Mouse (Mus musculus): ENCODE data around the gene Dtx1. TPM values are rescaled to one million over a fixed set of nuclear protein-coding genes. Genes with fewer than 3 reads are reported as not detected.

Gene Dtx1
- total RNA-seq, 1 experiment, result 13.6 TPM

DNA sequence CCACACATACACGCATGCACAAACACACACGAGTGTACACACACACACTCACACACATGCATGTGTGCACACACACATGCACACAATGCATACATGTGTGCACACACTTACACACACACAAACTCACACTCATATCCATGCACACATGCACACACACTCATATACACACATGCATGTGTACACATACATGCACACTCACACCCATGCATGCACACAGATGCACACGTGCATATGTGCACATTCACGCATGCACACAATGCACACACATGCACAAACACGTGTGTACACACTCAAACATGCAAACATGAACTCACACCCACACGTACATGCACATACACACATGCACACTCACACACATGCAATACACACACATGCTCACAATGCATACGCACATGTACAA is 71.6 kb downstream of the Dtx1 start:
- DNase-seq (ENCODE audit: low read depth, low spot score), result no peak
- Histone ChIP-seq H3K4me3 (ENCODE audit: insufficient read depth in 1 of 2, low read depth in 1 of 2, low read length in 2 of 2, poor library complexity in 1 of 2, severe bottlenecking in 1 of 2) (no peak overlapping the region), H3K36me3 (ENCODE audit: control insufficient read depth, insufficient read depth, low read length, poor library complexity, severe bottlenecking) (no peaks in the 10 kb centered on the region), H3K4me1 (ENCODE audit: control insufficient read depth in 2 of 2, insufficient read depth in 2 of 2, low read length in 2 of 2, poor library complexity in 1 of 2) (no peaks in the 10 kb centered on the region), H3K9me3 (ENCODE audit: control insufficient read depth, insufficient read depth, low read depth, low read length) (no peaks in the 10 kb centered on the region), H3K27ac (ENCODE audit: insufficient read depth, low read depth, low read length, poor library complexity, severe bottlenecking) (no peak overlapping the region), H3K9ac (ENCODE audit: insufficient read depth, low read depth, low read length, poor library complexity, severe bottlenecking) (no peak overlapping the region)
- TF ChIP-seq CHD2 (IDR thresholded peaks at IDR 0.05; ENCODE audit: low read depth, low read length) (no peak), ZC3H11A (IDR thresholded peaks at IDR 0.05; ENCODE audit: borderline replicate concordance, low read depth, low read length) (no peak), ZNF384 (IDR thresholded peaks at IDR 0.05; ENCODE audit: low read depth, low read length) (no peak), HCFC1 (IDR thresholded peaks at IDR 0.05; ENCODE audit: borderline replicate concordance, insufficient read depth, low read length) (no peak), MAFK (IDR thresholded peaks at IDR 0.05; ENCODE audit: insufficient read depth, low read depth, low read length) (no peak)
- in situ Hi-C loops (cut with MboI; ENCODE audit: low sequenced_read_pairs in 2 of 2, unreplicated experiment in 2 of 2), result no loop called here

DNA sequence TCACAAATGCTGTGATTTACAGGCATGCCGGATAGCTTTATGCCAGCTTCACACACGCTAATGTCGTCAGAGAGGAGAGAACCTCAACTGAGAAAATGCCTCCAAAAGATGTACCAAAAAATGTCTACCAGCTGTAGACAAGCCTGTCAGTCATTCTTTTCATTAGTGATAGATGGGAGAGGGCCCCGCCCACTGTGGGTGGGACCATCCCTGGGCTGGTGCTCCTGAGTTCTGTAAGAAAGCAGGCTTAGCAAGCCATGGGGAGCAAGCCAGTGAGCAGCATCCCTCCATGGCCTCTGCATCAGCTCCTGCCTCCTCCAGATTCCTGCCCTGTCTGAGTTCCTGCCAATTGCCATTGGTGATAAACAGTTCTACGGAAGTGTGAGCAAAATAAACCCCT is 76.1 kb downstream of the Dtx1 start:
- no peak overlapping the region for H3K9ac ChIP-seq (ENCODE audit: insufficient read depth, low read depth, low read length, poor library complexity, severe bottlenecking)
- H3K4me3 ChIP-seq (ENCODE audit: insufficient read depth in 1 of 2, low read depth in 1 of 2, low read length in 2 of 2, poor library complexity in 1 of 2, severe bottlenecking in 1 of 2), result no peak overlapping the region
- TF ChIP-seq ZC3H11A (IDR thresholded peaks at IDR 0.05; ENCODE audit: borderline replicate concordance, low read depth, low read length) (no peak), HCFC1 (IDR thresholded peaks at IDR 0.05; ENCODE audit: borderline replicate concordance, insufficient read depth, low read length) (no peak), ZNF384 (IDR thresholded peaks at IDR 0.05; ENCODE audit: low read depth, low read length) (no peak), CHD2 (IDR thresholded peaks at IDR 0.05; ENCODE audit: low read depth, low read length) (no peak), MAFK (IDR thresholded peaks at IDR 0.05; ENCODE audit: insufficient read depth, low read depth, low read length) (no peak)
- H3K9me3 ChIP-seq (ENCODE audit: control insufficient read depth, insufficient read depth, low read depth, low read length), result no peaks in the 10 kb centered on the region
- no peak for DNase-seq (ENCODE audit: low read depth, low spot score)
- no peak overlapping the region for H3K27ac ChIP-seq (ENCODE audit: insufficient read depth, low read depth, low read length, poor library complexity, severe bottlenecking)
- H3K36me3 ChIP-seq (ENCODE audit: control insufficient read depth, insufficient read depth, low read length, poor library complexity, severe bottlenecking), result no peaks in the 10 kb centered on the region
- in situ Hi-C loops (cut with MboI; ENCODE audit: low sequenced_read_pairs in 2 of 2, unreplicated experiment in 2 of 2), result loop anchor here in 1 of 2 experiments (10.0 kb wide), 1 partner anchor 99 kb away; no protein-coding TSS in a partner anchor
- no peaks in the 10 kb centered on the region; a peak in 1 of 4 replicates for H3K4me1 ChIP-seq (ENCODE audit: control insufficient read depth in 2 of 2, insufficient read depth in 2 of 2, low read length in 2 of 2, poor library complexity in 1 of 2)

DNA sequence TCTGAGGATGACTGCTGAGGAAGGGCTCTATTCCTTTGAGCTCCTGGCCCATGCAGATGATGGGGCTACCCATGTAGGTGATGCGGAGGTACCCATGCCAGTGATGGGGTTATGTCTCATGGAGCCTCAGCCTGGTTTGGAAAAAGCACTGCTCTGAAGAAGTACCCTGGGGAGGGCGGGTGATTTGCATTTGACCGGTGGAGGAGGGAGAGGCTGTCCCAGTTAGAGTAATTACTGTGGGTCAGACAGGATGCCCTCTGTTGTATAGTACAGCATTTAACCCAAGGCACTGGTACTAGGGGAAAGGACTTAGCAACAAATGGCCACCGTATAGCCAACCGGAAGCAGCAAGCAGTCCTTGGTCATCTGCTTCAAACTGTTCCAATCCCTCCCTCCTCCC is 76.9 kb downstream of the Dtx1 start:
- H3K4me1 ChIP-seq (ENCODE audit: control insufficient read depth in 2 of 2, insufficient read depth in 2 of 2, low read length in 2 of 2, poor library complexity in 1 of 2), result no peaks in the 10 kb centered on the region; a peak in 1 of 4 replicates
- H3K9ac ChIP-seq (ENCODE audit: insufficient read depth, low read depth, low read length, poor library complexity, severe bottlenecking), result no peak overlapping the region
- TF ChIP-seq MAFK (IDR thresholded peaks at IDR 0.05; ENCODE audit: insufficient read depth, low read depth, low read length), result no peak
- TF ChIP-seq ZC3H11A (IDR thresholded peaks at IDR 0.05; ENCODE audit: borderline replicate concordance, low read depth, low read length), result no peak
- TF ChIP-seq ZNF384 (IDR thresholded peaks at IDR 0.05; ENCODE audit: low read depth, low read length), result no peak
- TF ChIP-seq CHD2 (IDR thresholded peaks at IDR 0.05; ENCODE audit: low read depth, low read length), result no peak
- no peak for TF ChIP-seq HCFC1 (IDR thresholded peaks at IDR 0.05; ENCODE audit: borderline replicate concordance, insufficient read depth, low read length)
- DNase-seq (ENCODE audit: low read depth, low spot score), result no peak
- H3K36me3 ChIP-seq (ENCODE audit: control insufficient read depth, insufficient read depth, low read length, poor library complexity, severe bottlenecking), result no peaks in the 10 kb centered on the region
- no peak overlapping the region for H3K27ac ChIP-seq (ENCODE audit: insufficient read depth, low read depth, low read length, poor library complexity, severe bottlenecking)
- in situ Hi-C loops (cut with MboI; ENCODE audit: low sequenced_read_pairs in 2 of 2, unreplicated experiment in 2 of 2), result loop anchor here in 1 of 2 experiments (10.0 kb wide), 1 partner anchor 100 kb away; no protein-coding TSS in a partner anchor
- H3K4me3 ChIP-seq (ENCODE audit: insufficient read depth in 1 of 2, low read depth in 1 of 2, low read length in 2 of 2, poor library complexity in 1 of 2, severe bottlenecking in 1 of 2), result no peak overlapping the region
- H3K9me3 ChIP-seq (ENCODE audit: control insufficient read depth, insufficient read depth, low read depth, low read length), result no peaks in the 10 kb centered on the region

DNA sequence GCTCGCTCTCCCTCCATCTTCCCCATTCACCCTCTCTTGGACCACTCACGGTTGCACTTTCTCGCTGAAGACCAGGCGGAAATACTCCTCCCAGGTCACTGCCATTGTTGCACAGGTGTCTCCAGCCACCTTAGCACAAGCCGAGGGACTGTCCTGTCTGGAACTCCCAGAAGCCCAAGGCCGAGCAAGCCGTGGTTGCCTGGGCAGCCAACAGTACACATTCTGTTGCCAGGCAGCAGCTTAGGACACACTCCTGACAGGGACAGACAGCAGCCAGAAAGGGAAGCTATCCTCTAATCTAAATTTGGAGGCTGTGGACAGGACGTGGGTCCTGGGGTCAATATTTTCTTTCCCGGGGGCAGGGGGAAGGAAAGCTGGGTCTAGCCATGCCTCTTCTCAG is 77.6 kb downstream of the Dtx1 start, which contains the start of gene Cfap73:
Gene Cfap73 (minus strand): TSS at position 105 of the 400 bp plus-strand sequence.
- Histone ChIP-seq H3K4me3 (ENCODE audit: insufficient read depth in 1 of 2, low read depth in 1 of 2, low read length in 2 of 2, poor library complexity in 1 of 2, severe bottlenecking in 1 of 2) (no peak within 1 kb of the TSS), H3K9ac (ENCODE audit: insufficient read depth, low read depth, low read length, poor library complexity, severe bottlenecking) (no peak within 1 kb of the TSS), H3K27ac (ENCODE audit: insufficient read depth, low read depth, low read length, poor library complexity, severe bottlenecking) (no peak within 1 kb of the TSS), H3K36me3 (ENCODE audit: control insufficient read depth, insufficient read depth, low read length, poor library complexity, severe bottlenecking) (no peaks in the 10 kb centered on the region), H3K9me3 (ENCODE audit: control insufficient read depth, insufficient read depth, low read depth, low read length) (no peaks in the 10 kb centered on the region), H3K4me1 (ENCODE audit: control insufficient read depth in 2 of 2, insufficient read depth in 2 of 2, low read length in 2 of 2, poor library complexity in 1 of 2) (no peaks in the 10 kb centered on the region; a peak in 1 of 4 replicates)
- in situ Hi-C loops (cut with MboI; ENCODE audit: low sequenced_read_pairs in 2 of 2, unreplicated experiment in 2 of 2), result loop anchor here in 1 of 2 experiments (10.0 kb wide), 1 partner anchor 101 kb away; no protein-coding TSS in a partner anchor
- no peak for DNase-seq (ENCODE audit: low read depth, low spot score)
- TF ChIP-seq MAFK (IDR thresholded peaks at IDR 0.05; ENCODE audit: insufficient read depth, low read depth, low read length) (no peak), CHD2 (IDR thresholded peaks at IDR 0.05; ENCODE audit: low read depth, low read length) (no peak), ZNF384 (IDR thresholded peaks at IDR 0.05; ENCODE audit: low read depth, low read length) (no peak), HCFC1 (IDR thresholded peaks at IDR 0.05; ENCODE audit: borderline replicate concordance, insufficient read depth, low read length) (no peak), ZC3H11A (IDR thresholded peaks at IDR 0.05; ENCODE audit: borderline replicate concordance, low read depth, low read length) (no peak)
